Mouse (Mus musculus): ENCODE measurements around the gene Ms4a18.

DNA sequence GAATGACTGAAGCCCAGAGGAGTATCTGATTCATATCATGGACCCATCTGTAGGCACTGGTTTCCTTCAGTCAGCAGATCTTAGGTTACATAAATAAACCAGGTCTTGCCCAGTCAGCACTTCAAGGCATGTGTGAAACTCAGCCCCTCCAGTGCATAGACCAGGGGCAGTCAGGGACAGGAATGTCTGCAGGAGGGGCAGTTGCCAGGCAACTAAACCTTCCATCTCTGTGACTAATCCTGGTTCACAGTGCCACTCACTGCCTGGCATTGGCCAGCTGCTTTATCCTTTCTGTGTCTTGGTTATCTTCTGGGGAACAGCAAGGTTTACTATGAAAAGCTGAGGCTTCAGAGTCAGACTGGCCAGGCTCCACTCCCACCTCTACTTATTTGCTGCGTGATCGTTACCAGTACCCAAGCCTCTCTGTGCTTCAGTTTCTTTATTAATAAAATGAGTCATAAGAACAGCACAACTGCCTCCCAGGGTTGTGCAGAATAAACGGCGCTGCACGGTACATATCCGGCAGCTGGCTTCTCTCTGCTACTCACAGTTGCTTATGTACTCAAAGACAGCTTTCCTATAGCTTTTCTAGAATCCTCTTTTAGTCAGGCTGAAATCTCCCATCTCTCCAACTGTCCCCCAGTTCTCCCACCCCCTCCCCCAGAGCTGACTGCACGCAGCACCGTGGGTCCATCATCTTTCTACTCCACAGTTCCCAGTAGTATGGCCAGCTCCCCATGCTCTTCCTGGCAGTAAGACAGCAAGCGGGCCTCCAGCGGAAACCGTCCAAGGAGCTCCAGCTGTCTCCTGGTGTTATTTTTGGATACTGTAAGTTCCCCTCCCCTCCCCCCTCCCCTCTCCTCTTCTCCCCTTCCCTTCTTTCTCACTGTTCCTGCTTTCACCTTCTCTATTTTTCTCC is 65.6 kb downstream of the Ms4a18 start:
- TF ChIP-seq CTCF (IDR thresholded peaks at IDR 0.05; ENCODE audit: insufficient read depth, low read length) (no peak), POLR2A (IDR thresholded peaks at IDR 0.05; ENCODE audit: borderline replicate concordance, extremely low read depth, low read depth, low read length) (no peak)

Data from lung, adult 2 months (tissue).